Mouse (Mus musculus): ENCODE measurements around the gene Abhd17c.
"Not testable (repeated sequence)": the region's sequence is repeated elsewhere in the genome, so short reads cannot be mapped to it uniquely, and the experiment has no call there.

Gene Abhd17c

DNA sequence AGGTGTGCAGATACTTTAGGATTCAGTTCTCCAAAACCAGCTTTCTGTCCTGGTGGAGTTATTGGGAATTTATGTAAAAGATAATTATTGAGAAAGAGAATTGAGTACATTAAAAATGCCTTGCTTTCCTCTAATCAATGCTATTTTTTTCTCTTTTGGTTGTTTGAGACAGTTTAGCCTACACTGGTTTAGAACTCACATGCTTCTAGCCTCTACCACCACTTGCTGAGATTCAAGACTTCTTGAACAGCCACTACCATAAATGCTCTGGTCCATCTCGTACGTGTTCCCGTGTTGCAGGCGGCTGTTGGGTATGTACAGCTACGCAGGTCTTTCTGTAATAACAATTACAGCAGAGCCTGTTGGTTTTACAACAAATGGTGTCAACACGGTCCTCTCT is 681 bp upstream of the Abhd17c start:
- DNase-seq: no peak

GRCm38 (mm10) chr7:84151960-84152334 is 254 bp upstream of the Abhd17c start:
- peak; percentile 96 to 97 for DNase-seq

GRCm38 (mm10) chr7:84150361-84151000 is 1.2 kb downstream of the Abhd17c start:
- no peak for DNase-seq

- DNase-seq: no peak
Measured at GRCm38 (mm10) chr7:84149821-84150220, 1.9 kb downstream of the Abhd17c start.

DNA sequence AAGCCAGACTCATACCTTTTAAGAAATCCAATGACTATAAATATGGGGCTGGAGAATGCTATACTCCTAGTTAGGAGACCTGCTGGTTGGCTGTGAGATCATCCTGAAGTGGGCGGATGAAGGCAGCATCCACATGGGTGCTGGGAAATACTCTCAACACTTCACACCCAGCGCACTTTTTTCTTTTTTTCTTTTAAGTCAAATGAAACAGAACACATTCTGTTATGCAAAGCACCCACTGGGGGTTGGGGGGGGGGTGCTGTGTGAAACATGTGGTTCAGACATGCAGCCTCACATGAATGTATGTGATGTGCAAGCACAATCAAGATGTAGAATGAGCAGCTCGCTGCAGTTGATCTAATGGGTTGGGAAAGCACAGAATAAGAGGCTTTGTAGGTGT is 2.8 kb downstream of the Abhd17c start:
- no peak for DNase-seq

DNA sequence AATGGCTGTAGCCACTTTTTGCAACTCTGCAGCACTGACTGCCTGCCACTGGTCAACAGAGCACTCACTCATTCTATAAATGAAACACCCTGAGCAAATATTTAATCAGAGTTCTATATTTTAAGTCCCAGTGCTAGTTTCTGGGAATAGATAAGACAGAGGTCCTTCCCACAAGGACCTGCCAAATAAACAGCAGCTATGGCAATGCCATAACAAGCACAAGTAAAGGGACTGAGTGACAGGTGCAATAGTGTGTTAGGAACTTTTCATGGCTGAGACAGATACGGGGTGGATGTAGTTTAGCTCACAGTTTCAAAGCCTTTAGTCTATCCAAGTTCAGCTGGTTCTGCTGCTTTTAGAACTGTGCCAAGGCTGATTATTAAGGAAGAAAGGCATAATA is 3.9 kb downstream of the Abhd17c start:
- DNase-seq: no peak

DNA sequence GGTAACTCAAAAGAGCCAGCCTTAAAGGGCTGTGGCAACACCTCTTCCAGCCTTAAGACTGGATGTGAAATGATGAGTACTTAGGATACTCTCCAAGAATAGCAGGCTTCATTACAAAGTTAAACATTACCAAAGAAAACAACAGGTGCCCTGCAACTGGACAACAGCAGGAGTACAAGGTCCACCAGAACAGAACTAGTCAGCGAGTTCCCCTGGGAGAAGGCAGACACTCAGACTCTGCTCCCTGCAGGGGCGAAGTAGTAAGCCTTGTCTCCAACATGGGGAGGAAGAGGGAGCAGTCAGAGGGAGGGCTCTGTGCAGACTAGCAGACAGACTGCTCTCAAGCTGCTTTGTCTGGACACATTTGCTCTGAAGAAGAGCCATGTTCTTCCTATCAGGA is 6.1 kb downstream of the Abhd17c start:
- no peak for DNase-seq

DNA sequence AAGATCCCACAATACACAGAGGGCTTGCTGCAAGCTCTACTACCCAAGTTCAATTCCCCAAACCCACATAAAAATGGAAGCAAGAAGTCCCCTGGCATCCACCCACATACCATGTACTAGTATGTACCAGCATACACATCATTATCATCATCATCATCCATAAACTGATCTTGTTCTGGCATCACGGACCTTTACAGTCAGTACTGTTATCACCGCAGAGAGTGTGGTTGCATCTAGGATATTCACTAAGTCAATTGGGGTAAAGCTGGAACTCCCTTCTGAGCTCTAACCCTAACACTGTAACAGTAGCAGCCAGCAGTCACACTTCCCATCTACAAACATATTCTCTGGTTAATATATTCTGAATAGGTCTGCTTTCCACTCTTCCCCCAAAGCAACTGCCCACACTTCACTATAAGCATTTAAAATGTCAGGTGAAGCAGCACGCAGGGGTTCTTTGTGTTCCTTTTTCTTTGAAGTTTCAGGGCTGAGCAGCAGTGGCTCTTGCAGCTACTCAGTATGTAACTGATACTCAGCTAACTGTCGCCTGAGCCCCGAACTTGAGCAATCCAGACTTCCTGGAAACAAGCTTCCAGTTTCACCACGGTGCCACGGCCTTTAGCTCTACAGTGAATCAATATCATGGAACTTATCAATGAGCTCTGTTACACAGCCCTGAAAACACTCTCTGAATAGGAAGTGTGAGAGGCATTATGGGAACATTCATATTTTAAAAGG is 8.8 kb downstream of the Abhd17c start:
- peak; percentile 44 to 49 for DNase-seq

GRCm38 (mm10) chr7:84142196-84142595 is 9.5 kb downstream of the Abhd17c start:
- peak in 1 of 2 experiments; percentile 68 for DNase-seq

- DNase-seq: no peak
Measured at GRCm38 (mm10) chr7:84139566-84139965, 12.1 kb downstream of the Abhd17c start.

- DNase-seq: peak in 1 of 2 experiments; percentile 57
Measured at GRCm38 (mm10) chr7:84138731-84139130, 13.0 kb downstream of the Abhd17c start.

GRCm38 (mm10) chr7:84137779-84138178 is 13.9 kb downstream of the Abhd17c start:
- no peak for DNase-seq

DNA sequence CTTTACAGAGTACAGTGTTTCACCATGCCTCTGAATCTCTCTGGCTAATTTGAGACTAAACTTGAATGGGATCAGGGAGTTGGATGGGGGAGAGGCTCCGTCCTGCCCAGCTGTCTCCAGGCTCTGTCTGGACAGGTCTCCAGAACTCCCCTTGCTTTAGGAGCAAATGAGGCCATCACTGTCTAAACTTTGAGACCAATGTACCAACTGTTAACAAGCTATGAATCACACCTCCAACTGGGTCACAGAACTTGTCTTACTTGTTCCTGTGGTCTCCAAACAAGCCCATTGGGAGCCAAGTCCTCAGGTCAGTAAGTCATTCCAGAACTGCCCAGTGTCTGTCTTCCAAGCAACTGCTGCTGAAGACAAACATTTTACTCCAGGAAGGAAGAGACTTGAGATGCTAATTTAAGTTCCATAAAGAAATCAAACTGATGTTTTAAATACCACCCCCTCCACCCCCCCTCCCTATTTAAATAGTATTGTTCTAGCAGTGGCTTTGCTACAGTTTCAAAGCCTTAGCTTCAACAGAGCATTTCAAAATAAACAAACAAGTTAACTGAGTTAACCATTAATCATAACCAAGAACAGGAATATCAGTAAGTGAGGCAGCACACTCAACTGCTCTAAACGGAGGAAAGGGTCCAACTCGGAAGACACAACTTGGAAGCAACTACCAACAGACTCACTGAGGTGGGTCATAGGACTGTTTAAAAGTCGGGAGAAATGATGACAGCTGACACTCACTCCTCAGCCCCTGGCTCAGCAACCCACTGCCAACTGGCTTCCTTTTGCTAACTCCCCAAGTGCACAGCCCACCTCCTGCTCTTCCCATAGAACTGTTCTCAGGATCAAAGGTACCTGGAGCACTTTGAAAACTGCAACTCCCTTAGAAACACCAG is 15.6 kb downstream of the Abhd17c start:
- DNase-seq: no peak

- peak; percentile 69 to 70 for DNase-seq
Measured at GRCm38 (mm10) chr7:84132704-84133103, 19.0 kb downstream of the Abhd17c start.

DNA sequence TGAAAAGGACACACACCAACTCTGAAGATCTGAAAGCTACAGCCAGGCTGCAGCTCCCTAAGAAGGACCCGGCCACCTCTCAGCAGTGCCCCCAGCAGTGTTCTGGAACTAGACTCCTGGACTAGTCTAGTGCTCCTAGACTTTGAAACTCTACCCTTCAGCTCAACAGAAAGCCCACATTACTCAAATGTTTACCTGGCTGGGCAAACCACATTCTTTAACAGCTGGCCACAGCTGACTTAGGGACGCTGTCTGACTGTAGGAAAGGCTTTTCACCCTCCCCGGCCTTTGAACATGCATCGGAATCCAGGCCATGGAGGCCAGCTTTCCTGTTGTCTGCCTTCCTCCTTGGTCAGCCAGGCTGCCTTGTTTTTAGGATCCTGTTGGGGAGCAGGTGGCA is 20.0 kb downstream of the Abhd17c start:
- DNase-seq: no peak

- DNase-seq: peak; percentile 53 to 83
Measured at GRCm38 (mm10) chr7:84128661-84129060, 23.0 kb downstream of the Abhd17c start.

GRCm38 (mm10) chr7:84125730-84126129 is 26.0 kb downstream of the Abhd17c start:
- DNase-seq: no peak

- DNase-seq: not testable (repeated sequence)
Measured at GRCm38 (mm10) chr7:84123651-84124050, 28.0 kb downstream of the Abhd17c start.

GRCm38 (mm10) chr7:84121778-84122177 is 29.9 kb downstream of the Abhd17c start:
- DNase-seq: no peak

- DNase-seq: no peak
Measured at GRCm38 (mm10) chr7:84120142-84120760, 31.4 kb downstream of the Abhd17c start.

GRCm38 (mm10) chr7:84119216-84120105 is 32.2 kb downstream of the Abhd17c start:
- no peak for DNase-seq

DNA sequence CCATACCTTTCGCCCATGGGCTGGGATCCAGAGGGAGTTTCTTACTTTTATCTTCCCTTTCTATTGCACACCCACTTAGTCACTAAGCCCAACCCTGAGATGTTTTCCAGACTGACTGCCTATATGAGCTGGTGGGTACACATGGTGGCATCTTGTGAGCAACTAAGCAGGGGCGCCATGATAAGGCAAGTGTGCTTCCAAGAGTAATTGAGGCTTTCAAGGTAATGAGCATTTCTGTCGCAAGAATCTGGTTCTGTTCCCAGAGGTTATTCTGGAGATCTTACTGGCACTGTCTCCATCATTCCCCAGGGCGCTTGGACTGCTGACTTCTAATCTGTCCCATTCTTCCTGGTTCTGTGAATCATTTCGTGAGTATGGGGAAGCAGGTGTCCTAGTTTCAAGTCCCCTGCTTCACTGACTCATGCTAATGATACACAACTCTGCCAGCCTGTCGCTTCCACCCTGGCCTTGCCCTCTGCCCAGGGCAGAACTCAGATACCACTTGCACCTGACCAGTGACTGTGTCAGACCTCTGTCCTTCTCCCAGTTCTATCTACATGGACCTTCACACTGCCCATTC is 34.1 kb downstream of the Abhd17c start:
- DNase-seq: no peak
